Mouse (Mus musculus) forebrain, embryonic 14.5 days (tissue): ENCODE results near the gene Dynlrb2. TPM values are rescaled to one million over a fixed set of nuclear protein-coding genes. Genes with fewer than 3 reads are reported as not detected.

Source experiments
- ATAC-seq: fragments of 200-750 bp; cut with Nextera tagmentation; 2 replicates; pipeline ENCODE4 v1.8.0; 2017; ENCODE audit warnings: mild to moderate bottlenecking, moderate library complexity
- DNase-seq: peaks from one replicate; pipeline ENCODE4 v3.0.0-alpha.2; 2015; ENCODE audit warnings: low spot score
- H3K27ac ChIP-seq: fragments of 300-500 bp; sonication (generic); 2 replicates; pipeline ENCODE4 v1.5.1; 2014; ENCODE audit warnings: low read depth, mild to moderate bottlenecking, control low read depth, low read length, moderate library complexity
- H3K27me3 ChIP-seq: fragments of 300-500 bp; sonication (generic); replicated peaks from 2 replicates; pipeline ENCODE4 v1.6.1; 2014; ENCODE audit warnings: low read length, control low read depth, mixed read lengths; ENCODE audit not compliant: control insufficient read depth, insufficient read depth
- H3K36me3 ChIP-seq: fragments of 300-500 bp; sonication (generic); 2 replicates; pipeline ENCODE4 v1.6.1; 2014; ENCODE audit warnings: low read length, control low read depth; ENCODE audit not compliant: control insufficient read depth, insufficient read depth
- H3K4me1 ChIP-seq: fragments of 300-500 bp; sonication (generic); 2 replicates; pipeline ENCODE4 v1.6.1; 2014; ENCODE audit warnings: antibody characterized with exemption, low read length, control low read depth; ENCODE audit not compliant: control insufficient read depth, insufficient read depth
- H3K4me2 ChIP-seq: fragments of 300-500 bp; sonication (generic); 2 replicates; pipeline ENCODE4 v1.6.1; 2014; ENCODE audit warnings: mild to moderate bottlenecking, control low read depth, low read length
- H3K4me3 ChIP-seq: fragments of 300-500 bp; sonication (generic); 2 replicates; pipeline ENCODE4 v1.5.1; 2014; ENCODE audit warnings: low read depth, low read length, control low read depth
- H3K9ac ChIP-seq: fragments of 300-500 bp; sonication (generic); 2 replicates; pipeline ENCODE4 v1.6.1; 2014; ENCODE audit warnings: mild to moderate bottlenecking, low read length, control low read depth, moderate library complexity
- H3K9me3 ChIP-seq: fragments of 300-500 bp; sonication (generic); replicated peaks from 2 replicates; pipeline ENCODE4 v1.6.1; 2016; ENCODE audit warnings: low read length, control low read depth, mixed read lengths; ENCODE audit not compliant: control insufficient read depth
- WGBS: fragments of 180-500 bp; shearing (Covaris S2); extraction: QIAGEN DNeasy Blood & Tissue Kit; methylation state at CpG from one replicate; pipeline ENCODE4 v1.1.7; 2014; 5-methylcytosine and 5-hydroxymethylcytosine counted together
- polyA plus RNA-seq: library from polyadenylated mRNA; unstranded; fragments of >200 nt; fragmentation: Nextera tagmentation; extraction: Ambion mirVana; gene quantifications from 2 replicates; pipeline ENCODE4 v1.2.1, GENCODE M21; 2014

The Dynlrb2 gene
- polyA plus RNA-seq, 1 experiment from 2014 or later, result 18.5 TPM

- no peaks in the 10 kb centered on the region for H3K9me3 ChIP-seq
- no peak overlapping the region for H3K4me3 ChIP-seq
- no peak overlapping the region for H3K9ac ChIP-seq
- DNase-seq (no peak), ATAC-seq (no peak)
- H3K4me1 ChIP-seq, result no peaks in the 10 kb centered on the region
- H3K36me3 ChIP-seq, result no peaks in the 10 kb centered on the region
- 89% methylated on average over 7 of the region's 7 CpGs for WGBS
- no peak overlapping the region for H3K4me2 ChIP-seq
- no peaks in the 10 kb centered on the region for H3K27me3 ChIP-seq
- no peak overlapping the region for H3K27ac ChIP-seq
Observed at GRCm38 (mm10) chr8:116524915-116525314, 20.1 kb downstream of the Dynlrb2 start.

- DNase-seq (no peak), ATAC-seq (no peak)
- no peaks in the 10 kb centered on the region for H3K9me3 ChIP-seq
- no peak overlapping the region for H3K9ac ChIP-seq
- WGBS, result 78% methylated on average over 7 of the region's 7 CpGs
- no peak overlapping the region for H3K4me2 ChIP-seq
- no peaks in the 10 kb centered on the region for H3K36me3 ChIP-seq
- H3K27ac ChIP-seq, result no peak overlapping the region
- H3K27me3 ChIP-seq, result no peaks in the 10 kb centered on the region
- no peak overlapping the region for H3K4me3 ChIP-seq
- no peaks in the 10 kb centered on the region for H3K4me1 ChIP-seq
Observed at GRCm38 (mm10) chr8:116528736-116529135, 24.0 kb downstream of the Dynlrb2 start.

- no peaks in the 10 kb centered on the region for H3K4me1 ChIP-seq
- WGBS, result 76% methylated on average over 6 of the region's 6 CpGs
- no peak for ATAC-seq
- no peak overlapping the region for H3K9ac ChIP-seq
- H3K36me3 ChIP-seq, result no peaks in the 10 kb centered on the region
- no peaks in the 10 kb centered on the region for H3K9me3 ChIP-seq
- no peak overlapping the region for H3K4me2 ChIP-seq
- H3K27me3 ChIP-seq, result no peaks in the 10 kb centered on the region
- H3K27ac ChIP-seq, result no peak overlapping the region
- DNase-seq, result no peak
- no peak overlapping the region for H3K4me3 ChIP-seq
Observed at GRCm38 (mm10) chr8:116533081-116533480, 28.3 kb downstream of the Dynlrb2 start.

GRCm38 (mm10) chr8:116536786-116537185 is 32.0 kb downstream of the Dynlrb2 start:
- Histone ChIP-seq H3K4me1 (no peaks in the 10 kb centered on the region), H3K4me3 (no peak overlapping the region), H3K36me3 (no peaks in the 10 kb centered on the region), H3K27ac (no peak overlapping the region), H3K4me2 (no peak overlapping the region), H3K27me3 (no peaks in the 10 kb centered on the region), H3K9ac (no peak overlapping the region), H3K9me3 (no peaks in the 10 kb centered on the region)
- DNase-seq, result no peak
- no peak for ATAC-seq
- 85% methylated on average over 5 of the region's 5 CpGs for WGBS

- DNase-seq, result no peak
- Histone ChIP-seq H3K4me2 (no peak overlapping the region), H3K27ac (no peak overlapping the region), H3K9ac (no peak overlapping the region), H3K36me3 (no peaks in the 10 kb centered on the region), H3K4me3 (no peak overlapping the region), H3K9me3 (no peaks in the 10 kb centered on the region), H3K27me3 (no peaks in the 10 kb centered on the region), H3K4me1 (no peaks in the 10 kb centered on the region)
- WGBS, result 45% methylated on average over 7 of the region's 7 CpGs
- ATAC-seq, result no peak
Observed at GRCm38 (mm10) chr8:116538763-116539162, 34.0 kb downstream of the Dynlrb2 start.

GRCm38 (mm10) chr8:116540136-116540535 is 35.4 kb downstream of the Dynlrb2 start:
- H3K36me3 ChIP-seq, result no peaks in the 10 kb centered on the region
- no peak overlapping the region for H3K4me2 ChIP-seq
- ATAC-seq, result no peak
- WGBS, result 81% methylated on average over 1 of the region's 1 CpGs
- H3K9ac ChIP-seq, result no peak overlapping the region
- H3K4me1 ChIP-seq, result no peaks in the 10 kb centered on the region
- no peak for DNase-seq
- no peaks in the 10 kb centered on the region for H3K27me3 ChIP-seq
- H3K4me3 ChIP-seq, result no peak overlapping the region
- no peak overlapping the region for H3K27ac ChIP-seq
- no peaks in the 10 kb centered on the region for H3K9me3 ChIP-seq

- no peaks in the 10 kb centered on the region for H3K27me3 ChIP-seq
- WGBS, result 95% methylated on average over 5 of the region's 5 CpGs
- no peak overlapping the region for H3K4me3 ChIP-seq
- ATAC-seq (no peak), DNase-seq (no peak)
- H3K36me3 ChIP-seq, result no peaks in the 10 kb centered on the region
- H3K9me3 ChIP-seq, result no peaks in the 10 kb centered on the region
- no peaks in the 10 kb centered on the region for H3K4me1 ChIP-seq
- no peak overlapping the region for H3K9ac ChIP-seq
- no peak overlapping the region for H3K27ac ChIP-seq
- no peak overlapping the region for H3K4me2 ChIP-seq
Observed at GRCm38 (mm10) chr8:116542842-116543241, 38.1 kb downstream of the Dynlrb2 start.

GRCm38 (mm10) chr8:116543366-116543765 is 38.6 kb downstream of the Dynlrb2 start:
- ATAC-seq, result no peak
- H3K4me3 ChIP-seq, result no peak overlapping the region
- no peaks in the 10 kb centered on the region for H3K9me3 ChIP-seq
- 87% methylated on average over 1 of the region's 1 CpGs for WGBS
- no peaks in the 10 kb centered on the region for H3K4me1 ChIP-seq
- no peaks in the 10 kb centered on the region for H3K36me3 ChIP-seq
- H3K27me3 ChIP-seq, result no peaks in the 10 kb centered on the region
- no peak for DNase-seq
- H3K9ac ChIP-seq, result no peak overlapping the region
- H3K27ac ChIP-seq, result no peak overlapping the region
- H3K4me2 ChIP-seq, result no peak overlapping the region

GRCm38 (mm10) chr8:116552255-116552654 is 47.5 kb downstream of the Dynlrb2 start:
- Histone ChIP-seq H3K36me3 (no peaks in the 10 kb centered on the region), H3K4me2 (no peak overlapping the region), H3K9ac (no peak overlapping the region), H3K27ac (no peak overlapping the region), H3K9me3 (no peaks in the 10 kb centered on the region), H3K27me3 (no peaks in the 10 kb centered on the region), H3K4me1 (no peaks in the 10 kb centered on the region), H3K4me3 (no peak overlapping the region)
- ATAC-seq (no peak), DNase-seq (no peak)
- 85% methylated on average over 6 of the region's 6 CpGs for WGBS
